Mouse (Mus musculus) telencephalon, adult 2 months (tissue): ENCODE results near the gene Gm20605.
A peak's percentile ranks its signal among the peaks of the same experiment; 100 is the strongest.

ENCODE experiments used
- DNase-seq: peaks from one replicate; pipeline ENCODE4 v3.0.0-alpha.2; 2011; ENCODE audit warnings: low read depth, low spot score

Gm20605 gene

GRCm38 (mm10) chr5:137649669-137650571, 20.9 kb downstream of the Gm20605 start:
- no peak for DNase-seq

- DNase-seq = peak; percentile 41
These were observed 23.5 kb downstream of the Gm20605 start for GRCm38 (mm10) chr5:137652474-137652873.

- no peak for DNase-seq
These were observed 24.4 kb downstream of the Gm20605 start for GRCm38 (mm10) chr5:137653366-137653765.

GRCm38 (mm10) chr5:137654746-137655145, 25.8 kb downstream of the Gm20605 start:
- DNase-seq = no peak

- peak; percentile 41 for DNase-seq
These were observed 28.0 kb downstream of the Gm20605 start for GRCm38 (mm10) chr5:137656977-137657376.

GRCm38 (mm10) chr5:137660064-137660688, 31.2 kb downstream of the Gm20605 start:
- no peak for DNase-seq

GRCm38 (mm10) chr5:137663057-137663456, 34.1 kb downstream of the Gm20605 start:
- DNase-seq = no peak

GRCm38 (mm10) chr5:137668971-137669370, 40.0 kb downstream of the Gm20605 start:
- no peak for DNase-seq

- no peak for DNase-seq
These were observed 41.3 kb downstream of the Gm20605 start for GRCm38 (mm10) chr5:137670240-137670639.

- no peak for DNase-seq
These were observed 42.7 kb downstream of the Gm20605 start for GRCm38 (mm10) chr5:137671443-137672240.

GRCm38 (mm10) chr5:137672361-137672760, 43.4 kb downstream of the Gm20605 start:
- DNase-seq = no peak

- DNase-seq = no peak
These were observed 44.0 kb downstream of the Gm20605 start for GRCm38 (mm10) chr5:137673015-137673414.

- no peak for DNase-seq
These were observed 45.8 kb downstream of the Gm20605 start for GRCm38 (mm10) chr5:137674786-137675185.

- DNase-seq = no peak
These were observed 48.9 kb downstream of the Gm20605 start for GRCm38 (mm10) chr5:137677859-137678258.

GRCm38 (mm10) chr5:137678736-137679135, 49.8 kb downstream of the Gm20605 start:
- DNase-seq = no peak

GRCm38 (mm10) chr5:137679726-137680125, 50.8 kb downstream of the Gm20605 start:
- no peak for DNase-seq

- no peak for DNase-seq
These were observed 53.6 kb downstream of the Gm20605 start for GRCm38 (mm10) chr5:137682526-137682925.

GRCm38 (mm10) chr5:137683388-137684293, 54.7 kb downstream of the Gm20605 start:
- DNase-seq = no peak

- DNase-seq = peak; percentile 100
These were observed 55.5 kb downstream of the Gm20605 start, which contains the start of gene Agfg2 for GRCm38 (mm10) chr5:137684294-137685123. Agfg2 (minus strand) TSS chr5:137684726.

- no peak for DNase-seq
These were observed 56.7 kb downstream of the Gm20605 start for GRCm38 (mm10) chr5:137685653-137686052.
